Mouse (Mus musculus): ENCODE results near the gene Lrwd1.
"Not testable (repeated sequence)": the region's sequence is repeated elsewhere in the genome, so short reads cannot be mapped to it uniquely, and the experiment has no call there.

The Lrwd1 gene

DNA sequence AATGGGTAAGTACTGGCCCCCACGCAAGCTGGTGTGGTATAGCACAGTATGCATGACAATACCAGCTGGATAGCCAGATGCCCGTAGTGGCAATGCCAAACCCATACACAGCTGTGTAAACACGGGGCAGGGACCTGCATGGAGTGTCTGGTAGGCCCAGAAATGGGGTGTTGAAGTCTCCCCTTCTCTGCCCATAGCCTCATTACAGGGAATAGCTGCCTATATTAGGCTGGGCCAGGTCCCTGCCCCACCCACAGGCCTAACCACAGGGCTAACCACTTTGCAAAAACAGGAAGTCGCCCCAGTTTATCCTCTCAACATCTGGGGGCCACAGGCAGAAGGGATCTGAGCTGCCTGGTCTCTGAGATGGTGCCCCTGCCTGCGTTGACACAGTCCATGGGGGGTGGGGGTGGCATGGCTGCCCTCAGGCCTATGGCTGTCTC is 13.3 kb upstream of the Lrwd1 start:
- DNase-seq (ENCODE audit: inconsistent age in 2 of 2, low spot score in 1 of 2): peak in 1 of 2 experiments; percentile 22

DNA sequence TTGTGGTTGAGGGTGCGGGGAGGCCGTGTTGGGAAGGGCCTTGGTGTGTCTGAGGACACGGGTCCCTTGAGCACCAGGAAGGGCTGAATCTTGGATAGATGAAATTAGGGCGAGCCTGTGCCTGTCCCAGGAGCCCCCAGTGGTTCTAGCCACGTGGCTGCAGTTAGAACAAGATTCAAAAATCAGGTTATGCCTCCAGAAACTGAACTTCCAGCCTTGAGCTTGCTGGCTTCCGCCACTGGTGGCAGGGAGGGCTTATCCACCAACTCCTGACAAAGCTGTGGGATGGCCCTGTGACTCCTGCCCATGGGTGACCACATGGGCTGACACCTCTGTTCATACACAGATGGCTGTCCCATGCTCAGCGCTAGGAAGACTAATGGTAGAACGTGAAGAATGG is 11.8 kb upstream of the Lrwd1 start:
- DNase-seq (ENCODE audit: inconsistent age in 2 of 2, low spot score in 1 of 2): no peak

DNA sequence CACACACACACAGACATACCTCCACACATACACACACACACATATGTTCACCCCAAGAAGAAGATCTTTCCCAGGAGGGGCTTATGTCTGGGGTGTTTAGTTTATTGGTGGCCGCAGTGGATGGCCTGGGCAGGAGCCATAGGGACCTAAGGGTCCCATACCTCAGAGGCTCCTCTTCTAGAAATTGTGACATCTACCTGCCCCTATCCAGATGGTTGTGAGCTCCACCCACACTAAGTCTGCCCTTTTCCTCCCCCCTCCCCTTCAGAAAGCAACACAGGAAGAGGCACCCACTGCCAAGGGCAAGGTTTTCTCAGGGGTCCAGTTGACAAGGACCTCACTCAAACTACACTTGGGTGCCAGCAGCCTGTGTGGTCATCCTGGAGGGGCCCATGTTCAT is 11.1 kb upstream of the Lrwd1 start:
- peak in 1 of 2 experiments; percentile 21 for DNase-seq (ENCODE audit: inconsistent age in 2 of 2, low spot score in 1 of 2)

DNA sequence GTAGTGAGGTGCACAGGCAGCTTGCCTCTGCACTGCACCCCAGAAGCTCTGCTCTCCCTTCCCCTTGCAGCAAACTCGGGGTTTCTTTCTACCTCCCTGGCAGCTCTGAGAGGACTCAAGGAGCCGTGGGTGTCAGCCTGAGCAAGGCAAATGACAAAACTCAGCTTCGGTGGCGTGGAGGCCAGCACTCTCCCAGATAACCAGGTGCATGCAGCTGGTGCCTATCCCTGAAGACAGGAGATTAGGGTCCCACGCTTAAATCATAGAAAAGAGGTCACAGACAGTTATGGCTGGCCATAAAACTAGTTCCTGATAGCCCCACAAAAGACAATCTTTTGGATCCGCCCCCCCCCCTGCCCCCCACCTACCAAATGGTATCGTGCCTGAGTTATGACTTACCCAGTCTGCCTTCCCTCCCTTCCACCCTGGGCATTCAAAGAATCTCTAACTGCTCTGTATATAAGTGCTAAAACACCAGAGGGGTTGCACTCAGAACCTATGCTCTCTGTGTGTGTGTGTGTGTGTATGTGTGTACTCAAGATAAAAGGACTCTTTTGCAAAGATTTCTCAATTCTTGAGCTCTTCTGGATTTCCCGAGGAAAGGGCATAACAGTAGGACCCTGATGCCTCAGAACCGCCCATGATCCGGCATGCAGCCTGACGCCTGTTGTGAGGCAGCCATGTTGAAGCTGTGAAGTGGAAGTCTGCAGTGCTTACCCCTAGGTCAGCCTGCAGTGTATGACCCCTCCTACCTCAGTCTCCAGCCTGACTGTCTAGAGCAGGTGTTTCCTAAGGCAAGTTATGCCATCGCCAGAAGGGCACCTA is 8.9 kb upstream of the Lrwd1 start:
- no peak for DNase-seq (ENCODE audit: inconsistent age in 2 of 2, low spot score in 1 of 2)

DNA sequence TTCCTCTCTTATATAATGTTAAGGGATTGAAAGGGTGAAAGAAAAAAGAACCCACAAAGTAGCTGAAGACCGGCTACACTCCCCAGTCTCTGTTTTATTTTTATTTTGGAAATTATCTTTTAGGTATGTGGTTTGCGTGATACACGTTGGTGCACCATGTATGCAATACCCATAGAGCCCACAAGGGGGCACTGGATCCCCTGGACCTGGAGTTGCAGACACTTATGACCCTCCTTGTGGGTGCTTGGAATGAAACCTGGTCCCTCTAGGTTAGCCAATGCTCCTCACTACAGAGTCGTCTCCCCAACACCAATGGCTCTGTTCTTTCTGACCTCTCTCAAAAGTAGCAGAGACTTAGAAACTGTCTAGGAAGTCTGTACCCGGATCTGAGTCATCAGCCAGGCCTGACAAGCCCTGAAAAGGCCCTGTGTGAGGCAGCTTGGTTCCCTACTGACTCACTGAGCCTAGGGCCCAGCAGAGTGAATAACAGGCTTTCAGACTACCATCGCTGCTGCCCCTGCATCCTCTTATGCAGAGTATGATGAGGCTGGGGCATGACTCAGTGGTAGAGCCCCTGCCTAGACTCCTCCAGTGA is 7.4 kb upstream of the Lrwd1 start:
- DNase-seq (ENCODE audit: inconsistent age in 2 of 2, low spot score in 1 of 2): no peak

DNA sequence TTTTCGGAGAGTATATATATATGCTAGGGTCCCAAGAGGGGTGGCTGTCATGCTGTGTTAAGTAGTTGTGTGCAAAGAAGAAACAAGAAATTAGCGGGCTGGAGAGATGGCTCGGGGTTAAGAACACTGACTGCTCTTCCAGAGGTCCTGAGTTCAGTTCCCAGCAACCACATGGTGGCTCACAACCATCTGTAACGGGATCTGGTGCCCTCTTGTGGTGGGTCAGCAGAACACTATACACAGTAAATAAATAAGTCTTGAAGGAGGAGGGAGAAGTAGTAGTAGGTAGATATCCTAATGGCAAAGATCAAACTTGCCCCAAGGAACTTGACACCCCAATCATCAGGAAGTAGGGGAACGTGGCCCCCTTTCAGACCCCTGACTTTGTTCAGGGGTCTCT is 6.9 kb upstream of the Lrwd1 start:
- DNase-seq (ENCODE audit: inconsistent age in 2 of 2, low spot score in 1 of 2): no peak

DNA sequence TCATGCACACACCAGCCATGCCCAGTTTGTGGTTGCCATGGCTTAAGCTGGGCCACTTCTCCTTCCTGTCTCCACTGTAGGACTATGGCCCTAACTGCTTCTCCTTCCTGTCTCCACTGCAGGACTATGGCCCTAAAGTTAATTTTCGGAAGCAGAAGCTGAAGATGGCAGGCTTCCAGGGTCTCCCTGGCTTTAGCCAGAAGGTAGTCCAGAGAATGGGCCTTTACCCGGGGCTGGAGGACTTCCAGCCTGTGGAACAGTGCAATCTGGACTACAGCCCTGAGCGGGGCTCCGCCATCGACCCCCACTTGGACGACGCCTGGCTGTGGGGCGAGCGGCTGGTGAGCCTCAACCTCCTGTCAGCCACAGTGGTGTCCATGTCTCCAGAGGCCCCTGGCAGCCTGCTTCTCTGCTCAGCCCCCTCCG is 4.2 kb upstream of the Lrwd1 start:
- DNase-seq (ENCODE audit: inconsistent age in 2 of 2, low spot score in 1 of 2): no peak

DNA sequence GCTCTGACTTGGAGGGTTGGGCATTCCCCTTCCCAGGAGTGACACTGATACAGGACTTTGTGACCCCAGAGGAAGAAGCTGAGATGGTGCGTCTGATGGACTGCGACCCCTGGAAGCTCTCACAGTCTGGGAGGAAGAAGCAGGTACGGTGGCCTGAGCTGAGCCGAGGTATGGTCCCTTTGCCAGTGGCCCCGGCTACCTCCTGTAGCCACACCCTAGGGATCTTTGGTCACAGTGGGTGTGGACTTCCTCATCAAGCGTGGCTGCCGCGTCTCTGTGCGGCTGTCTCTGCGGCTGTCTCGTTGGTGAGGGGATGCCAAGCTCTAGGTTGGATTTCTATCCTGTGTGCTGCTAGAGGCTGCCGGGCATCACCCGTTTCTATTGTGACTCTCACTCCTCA is 3.5 kb upstream of the Lrwd1 start:
- DNase-seq (ENCODE audit: inconsistent age in 2 of 2, low spot score in 1 of 2): no peak

DNA sequence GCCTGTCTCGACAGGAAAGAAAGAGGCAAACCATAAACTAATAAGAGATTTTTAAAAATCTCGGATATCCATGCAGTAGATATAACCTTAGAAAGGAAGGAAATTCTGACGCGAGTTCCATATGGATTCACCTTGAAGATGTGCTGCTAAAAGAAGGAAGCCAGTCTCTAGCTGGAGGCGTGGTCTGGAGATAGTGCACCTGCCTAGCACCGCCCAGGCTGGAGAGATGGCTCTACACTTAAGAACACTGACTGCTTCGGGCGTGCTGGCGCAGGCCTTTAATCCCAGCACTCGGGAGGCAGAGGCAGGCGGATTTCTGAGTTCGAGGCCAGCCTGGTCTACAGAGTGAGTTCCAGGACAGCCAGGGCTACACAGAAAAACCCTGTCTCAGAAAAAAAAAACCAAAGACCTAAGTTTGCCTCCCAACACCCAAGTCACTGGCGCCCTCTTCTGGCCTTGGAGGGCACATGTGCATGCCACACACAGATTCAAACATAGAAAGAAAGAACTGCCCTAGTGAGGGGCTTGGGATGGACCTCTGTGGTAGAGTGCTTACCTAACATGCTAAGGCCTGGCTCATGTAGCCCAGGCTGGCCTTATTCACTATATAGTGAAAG is 1.9 kb upstream of the Lrwd1 start:
- DNase-seq (ENCODE audit: inconsistent age in 2 of 2, low spot score in 1 of 2): peak in 1 of 2 experiments; percentile 73

DNA sequence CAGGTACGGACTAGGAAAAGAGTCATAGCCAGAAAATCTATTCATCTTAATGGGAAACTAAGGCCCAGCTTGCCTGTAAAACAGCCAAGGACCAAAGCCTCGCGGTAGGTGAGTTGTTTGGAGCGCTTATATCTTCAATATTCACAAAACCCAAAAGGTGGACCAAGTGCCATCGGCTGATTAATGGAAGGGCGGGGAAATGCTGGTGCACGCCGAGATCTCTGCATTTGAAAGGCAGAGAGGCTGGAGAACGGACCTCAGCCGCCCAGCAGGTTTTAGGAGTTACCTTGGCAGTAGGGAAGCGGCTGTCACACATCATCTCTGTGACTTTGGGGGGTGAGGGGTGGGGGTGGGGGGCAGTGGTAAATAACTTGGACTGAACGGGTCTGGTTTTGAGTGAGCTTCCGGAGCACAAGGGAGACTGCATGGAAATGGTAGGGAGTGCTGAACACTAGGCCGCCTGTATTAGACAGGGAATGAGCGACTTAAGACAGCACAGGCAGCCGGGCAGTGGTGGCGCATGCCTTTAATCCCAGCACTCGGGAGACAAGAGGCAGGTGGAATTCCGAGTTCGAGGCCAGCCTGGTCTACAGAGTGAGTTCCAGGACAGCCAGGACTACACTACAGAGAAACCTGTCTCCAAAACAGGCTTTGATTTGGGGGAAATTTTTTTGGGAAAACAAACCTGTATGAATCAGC is 567 bp upstream of the Lrwd1 start:
- peak in 1 of 2 experiments; percentile 58 for DNase-seq (ENCODE audit: inconsistent age in 2 of 2, low spot score in 1 of 2)

DNA sequence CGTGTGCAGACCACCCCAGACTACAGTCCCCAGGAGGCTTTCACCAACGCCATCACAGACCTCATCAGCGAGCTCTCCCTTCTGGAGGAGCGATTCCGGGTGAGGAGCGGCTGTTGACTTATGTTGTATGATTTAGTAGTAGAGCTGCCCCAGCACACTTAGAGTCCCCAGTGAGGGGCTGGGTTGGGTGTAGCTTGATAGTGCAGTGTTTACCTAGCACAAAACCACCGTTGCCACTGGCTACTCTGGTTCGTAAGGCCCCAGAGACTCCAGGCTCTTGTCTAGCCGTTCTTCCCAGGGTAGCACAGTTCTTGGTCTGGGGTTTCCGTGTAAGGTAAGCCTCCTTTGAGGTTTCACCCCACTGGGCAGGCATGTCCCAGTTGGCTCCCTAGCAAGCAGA is 13.7 kb downstream of the Lrwd1 start:
- DNase-seq (ENCODE audit: inconsistent age in 2 of 2, low spot score in 1 of 2): no peak

DNA sequence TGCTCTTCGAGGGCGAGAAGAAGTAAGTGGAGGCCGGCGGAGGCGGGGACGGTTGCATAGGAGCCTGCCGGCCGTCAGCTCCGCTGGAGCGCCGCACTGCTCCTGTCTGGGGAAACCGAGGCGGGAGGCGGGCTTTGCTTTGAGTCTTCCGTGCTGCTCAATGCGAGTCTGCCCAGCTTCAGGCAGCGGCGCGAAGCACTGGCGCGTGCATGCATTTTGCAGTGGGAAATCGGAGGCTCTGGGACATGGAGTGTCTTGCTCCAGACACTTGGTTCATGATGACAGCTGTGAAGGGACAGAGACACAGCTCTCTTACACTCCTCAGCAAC is 19.1 kb downstream of the Lrwd1 start:
- no peak for DNase-seq (ENCODE audit: inconsistent age in 2 of 2, low spot score in 1 of 2)

DNA sequence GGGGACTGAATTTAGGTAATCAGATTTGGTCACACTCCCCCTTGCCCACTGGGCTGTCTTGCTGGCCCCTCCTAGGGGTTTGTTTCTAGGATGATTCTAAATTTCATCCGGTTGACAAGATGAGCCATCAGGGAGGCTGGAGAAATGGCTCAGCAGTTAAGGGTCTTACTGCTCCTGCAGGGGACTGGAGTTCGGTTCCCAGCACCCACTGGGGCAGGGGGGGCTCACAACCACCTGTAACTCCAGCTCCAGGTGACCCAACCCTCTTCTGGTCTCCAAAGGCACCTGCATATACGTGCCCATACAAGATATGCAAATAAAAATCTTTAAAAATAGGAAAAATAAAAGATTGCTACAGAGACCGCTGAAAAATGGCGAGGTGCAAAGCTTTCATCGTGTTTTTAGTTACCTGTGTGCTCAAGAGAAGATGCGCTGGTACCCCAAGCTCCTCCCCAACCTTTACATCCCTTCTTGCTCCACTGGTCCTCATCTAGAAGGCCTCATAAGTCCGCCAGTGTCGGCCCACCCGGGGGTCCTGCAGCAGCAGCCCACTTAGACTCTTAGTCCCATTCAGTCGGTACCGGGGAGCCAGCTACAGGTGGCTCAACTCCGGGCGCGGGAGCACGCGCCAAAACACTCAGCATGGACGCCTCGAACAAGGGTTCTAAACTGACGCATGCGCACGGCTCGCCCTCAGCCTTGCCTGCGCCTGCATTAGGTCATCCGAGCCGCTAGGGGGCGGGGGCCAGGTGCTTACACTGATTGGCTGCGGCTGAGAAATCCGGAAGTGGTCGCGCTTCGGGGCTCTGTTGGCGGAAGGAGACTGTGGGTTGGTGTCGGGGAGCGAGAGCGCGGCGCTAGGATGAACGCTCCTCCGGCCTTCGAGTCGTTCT is 19.7 kb downstream of the Lrwd1 start, which contains the start of gene Polr2j:
Gene Polr2j, plus strand, starts transcription at position 741 of the 893 bp plus-strand sequence.
- peak; percentile 97 to 99 for DNase-seq (ENCODE audit: inconsistent age in 2 of 2, low spot score in 1 of 2)

DNA sequence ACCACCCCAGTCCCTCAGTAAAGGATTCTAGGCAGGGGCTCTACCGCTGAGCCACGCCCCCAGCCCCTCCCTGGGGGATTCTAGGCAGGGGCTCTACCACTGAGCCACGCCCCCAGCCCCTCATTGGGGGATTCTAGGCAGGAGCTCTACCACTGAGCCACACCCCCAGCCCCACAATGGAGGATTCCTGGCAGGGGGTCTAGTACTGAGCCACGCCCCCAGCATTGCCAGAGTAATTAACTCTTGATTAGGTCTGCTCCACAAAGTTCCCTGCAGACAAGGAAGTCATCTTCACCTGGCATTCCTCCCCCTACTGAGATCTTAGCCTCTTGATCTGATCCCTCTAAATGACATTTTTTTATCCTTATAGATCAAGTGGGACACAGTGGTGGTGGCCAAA is 22.3 kb downstream of the Lrwd1 start:
- DNase-seq (ENCODE audit: inconsistent age in 2 of 2, low spot score in 1 of 2): not testable (repeated sequence)

DNA sequence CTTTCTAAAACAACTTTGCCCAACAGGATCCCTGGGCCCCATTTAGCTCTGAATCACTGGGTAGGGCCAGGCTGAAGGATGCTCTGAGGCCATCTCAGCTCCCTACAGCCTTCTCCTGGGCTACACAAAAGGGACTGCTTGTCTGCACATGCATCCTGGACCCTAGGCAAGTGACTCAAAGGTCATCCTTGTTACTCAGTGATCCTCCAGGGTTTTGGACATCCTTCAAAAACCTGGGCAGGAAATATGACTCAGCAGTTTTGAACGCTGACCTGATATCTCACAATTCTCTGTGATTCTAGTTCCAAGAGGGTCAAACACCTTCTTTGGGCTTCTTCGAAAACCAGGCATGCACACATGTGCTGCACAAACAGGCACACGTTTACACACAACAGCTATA is 26.8 kb downstream of the Lrwd1 start:
- DNase-seq (ENCODE audit: inconsistent age in 2 of 2, low spot score in 1 of 2): peak; percentile 58 to 73

DNA sequence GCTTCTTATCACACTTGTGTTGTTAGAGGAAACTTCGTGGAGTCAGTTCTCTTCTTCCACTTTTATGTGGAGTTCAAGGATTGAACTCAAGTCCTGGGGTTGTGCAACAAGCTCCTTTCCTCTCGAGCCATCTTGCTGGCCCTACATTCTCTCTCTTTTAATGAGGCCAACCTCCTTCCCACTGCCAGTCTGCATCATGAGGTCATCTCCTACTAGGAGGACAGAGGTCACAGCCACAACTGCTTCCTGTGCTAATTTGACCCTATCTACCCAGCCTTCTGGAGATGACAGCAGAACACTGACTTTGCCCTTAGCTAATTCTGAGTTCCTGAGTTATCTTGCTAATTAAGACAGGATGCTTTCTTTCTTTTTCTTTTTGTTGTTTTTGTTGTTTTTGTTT is 27.4 kb downstream of the Lrwd1 start:
- no peak for DNase-seq (ENCODE audit: inconsistent age in 2 of 2, low spot score in 1 of 2)

DNA sequence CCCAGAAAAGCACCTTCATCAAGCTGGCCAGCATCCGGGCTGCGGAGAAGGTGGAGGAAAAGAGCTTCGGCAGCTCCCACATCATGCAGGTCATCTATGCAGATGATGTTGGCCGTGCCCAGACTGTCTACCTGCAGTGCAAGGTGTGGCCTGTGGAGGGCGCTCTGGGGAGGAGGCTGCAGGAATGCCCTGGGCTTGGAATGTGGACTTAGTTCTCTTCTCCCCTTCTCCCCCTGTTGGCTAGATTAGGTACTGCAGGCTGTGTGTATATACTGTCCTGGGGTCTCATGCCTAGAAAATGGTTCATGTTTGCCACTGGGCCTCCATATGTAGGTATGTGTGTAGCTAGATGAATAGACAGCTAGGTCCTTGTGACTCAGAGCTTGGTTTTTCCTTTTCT is 31.4 kb downstream of the Lrwd1 start:
- no peak for DNase-seq (ENCODE audit: inconsistent age in 2 of 2, low spot score in 1 of 2)

DNA sequence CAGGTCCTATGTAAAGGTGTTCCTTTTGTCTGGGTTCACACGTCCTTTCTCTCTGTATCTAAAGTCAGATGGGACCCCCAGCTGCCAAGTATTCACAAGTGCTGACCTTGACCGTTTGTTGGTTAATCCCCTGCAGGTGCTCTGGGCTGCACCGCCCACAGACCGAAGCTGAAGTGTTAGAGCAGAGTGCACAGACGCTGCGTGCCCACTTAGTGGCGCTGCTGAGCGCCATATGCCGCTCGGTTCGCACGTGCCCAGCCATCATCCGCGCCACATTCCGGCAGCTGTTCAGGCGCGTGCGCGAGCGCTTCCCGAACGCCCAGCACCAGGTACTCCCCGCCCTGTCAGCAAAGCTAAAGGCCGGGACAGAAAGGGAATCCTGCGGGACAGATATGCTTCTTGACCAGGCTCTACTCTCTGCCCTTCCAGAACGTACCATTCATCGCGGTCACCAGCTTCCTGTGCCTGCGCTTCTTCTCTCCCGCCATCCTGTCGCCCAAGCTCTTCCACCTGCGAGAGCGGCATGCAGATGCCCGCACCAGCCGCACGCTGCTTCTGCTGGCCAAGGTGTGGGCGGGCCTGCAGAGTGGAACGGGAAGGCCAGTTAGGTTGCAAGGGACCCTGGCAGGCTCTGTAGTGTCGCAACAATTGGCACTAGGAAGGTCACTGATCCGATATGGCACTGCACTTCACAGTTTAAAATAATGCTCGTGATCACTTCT is 33.6 kb downstream of the Lrwd1 start:
- DNase-seq (ENCODE audit: inconsistent age in 2 of 2, low spot score in 1 of 2): peak; percentile 76 to 82

DNA sequence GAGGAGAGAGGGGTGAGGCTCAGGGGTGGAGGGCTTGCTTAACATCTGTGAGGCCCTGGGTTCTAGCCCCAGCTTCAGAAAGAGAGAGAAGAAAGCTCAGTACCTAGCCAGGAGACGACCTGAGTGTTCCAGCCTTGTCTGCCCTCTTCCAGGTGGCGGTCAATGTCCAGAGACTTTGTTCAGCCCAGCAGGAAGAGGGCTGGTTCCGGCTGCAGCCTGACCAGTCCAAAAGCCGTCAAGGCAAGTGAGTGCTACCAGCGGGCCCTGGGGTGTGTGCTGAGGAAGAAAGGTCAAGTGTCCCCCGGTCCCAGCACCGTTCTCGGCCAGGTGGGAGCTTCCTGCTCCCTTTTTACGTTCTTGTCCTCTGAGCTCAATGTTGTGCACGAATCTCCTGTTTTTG is 37.3 kb downstream of the Lrwd1 start:
- no peak for DNase-seq (ENCODE audit: inconsistent age in 2 of 2, low spot score in 1 of 2)

DNA sequence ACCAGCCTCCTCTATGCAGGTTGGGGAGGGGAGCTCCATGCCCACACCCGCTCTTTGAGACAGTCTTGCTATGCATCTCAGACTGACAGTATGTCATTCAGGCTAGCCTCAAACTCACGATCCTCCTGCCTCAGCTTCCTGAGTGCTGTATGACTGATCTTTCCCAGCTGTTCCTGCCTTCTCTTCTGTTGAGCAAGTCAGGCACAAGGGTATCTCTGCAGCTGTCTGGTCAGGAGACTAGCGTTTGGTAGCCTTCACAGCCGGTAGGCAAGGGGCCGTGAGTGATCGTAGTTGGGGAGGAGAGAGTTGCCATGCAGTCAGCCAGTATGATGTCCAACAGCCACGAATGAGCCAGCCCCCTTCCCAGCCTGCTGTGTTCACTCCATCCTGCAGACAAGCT is 40.8 kb downstream of the Lrwd1 start:
- DNase-seq (ENCODE audit: inconsistent age in 2 of 2, low spot score in 1 of 2): no peak
